Mouse (Mus musculus) urinary bladder, postnatal 4 days (tissue): Measurements from ENCODE around the gene Zan.

Experiments
- DNase-seq, 2 experiments: peaks; one replicate each; pipeline ENCODE4 v3.0.0; 2021 to 2022; ENCODE audit warnings: low spot score in 2 of 2

Zan gene

GRCm38 (mm10) chr5:137419105-137419504, 57.8 kb downstream of the Zan start:
- DNase-seq, result no peak

- DNase-seq, result no peak
Measured at GRCm38 (mm10) chr5:137414253-137414652, 62.6 kb downstream of the Zan start.

- DNase-seq, result no peak
Measured at GRCm38 (mm10) chr5:137411235-137411634, 65.6 kb downstream of the Zan start.

- no peak for DNase-seq
Measured at GRCm38 (mm10) chr5:137410549-137410948, 66.3 kb downstream of the Zan start.

GRCm38 (mm10) chr5:137410066-137410465, 66.8 kb downstream of the Zan start:
- no peak for DNase-seq

- DNase-seq, result no peak
Measured at GRCm38 (mm10) chr5:137409451-137409850, 67.4 kb downstream of the Zan start.

GRCm38 (mm10) chr5:137404081-137404480, 72.8 kb downstream of the Zan start:
- no peak for DNase-seq

- DNase-seq, result no peak
Measured at GRCm38 (mm10) chr5:137394456-137394855, 82.4 kb downstream of the Zan start.

GRCm38 (mm10) chr5:137391641-137392040, 85.2 kb downstream of the Zan start:
- DNase-seq, result no peak

- no peak for DNase-seq
Measured at GRCm38 (mm10) chr5:137386712-137387111, 90.2 kb downstream of the Zan start.

GRCm38 (mm10) chr5:137383441-137383840, 93.4 kb downstream of the Zan start:
- DNase-seq, result no peak

GRCm38 (mm10) chr5:137381152-137381551, 95.7 kb downstream of the Zan start:
- DNase-seq, result no peak

GRCm38 (mm10) chr5:137377603-137378002, 99.3 kb downstream of the Zan start:
- DNase-seq, result no peak

- no peak for DNase-seq
Measured at GRCm38 (mm10) chr5:137377176-137377575, 99.7 kb downstream of the Zan start.

GRCm38 (mm10) chr5:137376722-137377121, 100.1 kb downstream of the Zan start:
- no peak for DNase-seq

GRCm38 (mm10) chr5:137376198-137376597, 100.7 kb downstream of the Zan start:
- DNase-seq, result no peak

GRCm38 (mm10) chr5:137375627-137376026, 101.2 kb downstream of the Zan start:
- DNase-seq, result no peak

GRCm38 (mm10) chr5:137374521-137375080, 102.3 kb downstream of the Zan start:
- no peak for DNase-seq

- DNase-seq, result no peak
Measured at GRCm38 (mm10) chr5:137373371-137373950, 103.4 kb downstream of the Zan start.

GRCm38 (mm10) chr5:137369665-137370064, 107.2 kb downstream of the Zan start:
- DNase-seq, result no peak

- DNase-seq, result no peak
Measured at GRCm38 (mm10) chr5:137358382-137358781, 118.5 kb downstream of the Zan start.

GRCm38 (mm10) chr5:137354091-137354490, 122.8 kb downstream of the Zan start:
- no peak for DNase-seq

GRCm38 (mm10) chr5:137352011-137352975, 124.6 kb downstream of the Zan start:
- DNase-seq, result no peak
